Mouse (Mus musculus) E14TG2a.4 (cell line): Measurements from ENCODE around the gene Maml3.

ENCODE experiments used
- CTCF ChIP-seq: conservative IDR thresholded peaks from 2 replicates; pipeline ENCODE4 v1.5.1; 2014; ENCODE audit warnings: low read length
- NANOG ChIP-seq: IDR thresholded peaks from 2 replicates; pipeline ENCODE4 v1.6.1; 2014; ENCODE audit warnings: borderline replicate concordance, low read length, mixed read lengths

DNA sequence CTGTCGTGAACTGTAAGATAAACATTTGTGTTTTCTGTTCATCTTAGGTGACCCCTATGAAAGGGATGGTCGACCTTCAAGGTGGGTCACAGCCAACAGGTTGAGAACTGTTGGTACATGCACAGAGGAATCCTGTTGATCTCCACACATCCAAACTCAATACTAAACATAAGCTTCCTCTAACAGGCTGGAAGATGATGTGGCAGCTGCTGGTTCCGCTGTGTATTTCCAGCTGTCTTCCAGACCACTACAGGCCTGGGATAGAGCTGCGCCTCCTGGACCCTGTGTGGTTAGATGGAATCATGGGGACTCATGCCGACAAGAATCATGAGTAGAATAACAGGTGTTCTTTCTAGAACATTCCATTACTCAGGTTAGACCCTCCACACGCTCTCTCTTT, 101.2 kb downstream of the Maml3 start:
- no peak for TF ChIP-seq CTCF
- no peak for TF ChIP-seq NANOG
